ENCODE assay signal across 15 mouse cellular contexts in the genomic region with DNA sequence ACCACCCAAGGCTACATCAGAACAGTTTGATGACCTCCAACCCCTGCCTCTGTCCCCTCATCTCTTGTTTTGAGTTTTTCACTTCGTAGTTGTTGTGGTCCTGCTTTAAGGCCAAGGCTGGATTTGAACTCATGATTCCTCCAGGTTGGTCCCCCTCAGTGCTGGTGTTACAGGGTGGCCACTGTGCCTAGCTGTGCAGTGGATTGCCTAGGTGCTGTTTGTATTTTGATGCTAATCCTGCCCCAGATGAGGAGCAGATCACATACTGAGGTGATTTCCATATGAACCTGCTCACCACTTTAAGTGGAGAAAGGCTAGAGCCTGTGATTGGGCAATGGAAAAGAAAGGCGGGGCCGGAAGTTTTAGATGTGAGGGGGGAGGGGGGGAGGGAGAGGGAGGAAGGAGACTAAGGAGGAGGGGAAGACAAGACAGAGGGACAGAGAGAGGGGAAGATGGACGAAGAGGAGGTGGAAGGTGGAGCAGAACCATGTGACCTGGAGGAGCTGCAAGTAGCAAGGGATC. TPM values are rescaled to one million over a fixed set of nuclear protein-coding genes. Genes with fewer than 3 reads are reported as not detected.
"Had no signal": no experiment of that assay in that cellular context is flagged by ENCODE, and none has a peak within 500 bp of the region (broad histone marks: within the 10 kb centered on the region; RNA-seq: fewer than 3 reads in every experiment).

No protein-coding gene starts in this region.

RNA-seq across cellular contexts. Expression of a gene that starts 0.9 kb away (rescaled TPM):
- polyA plus RNA-seq: lung, embryonic 14.5 days; neural tube, embryonic 14.5 days; testis, adult 2 months had no signal

RNA-seq across cellular contexts. Expression of a gene that starts 26.0 kb away (rescaled TPM):
- total RNA-seq: monocyte, adult 5-6 weeks; neutrophil, adult 5-6 weeks had no signal
- polyA plus RNA-seq: lung, embryonic 14.5 days; lung, embryonic 16.5 days; midbrain, embryonic 11.5 days; midbrain, embryonic 13.5 days; neural tube, embryonic 12.5 days; neural tube, embryonic 14.5 days; spleen, adult 2 months; stomach, embryonic 15.5 days; testis, adult 2 months; urinary bladder, adult 2 months had no signal

RNA-seq across cellular contexts. Expression of a gene that starts 27.1 kb away (rescaled TPM):
- total RNA-seq: midbrain, postnatal 0 days; monocyte, adult 5-6 weeks; neutrophil, adult 5-6 weeks had no signal
- polyA plus RNA-seq: lung, embryonic 14.5 days; lung, embryonic 16.5 days; midbrain, embryonic 11.5 days; midbrain, embryonic 13.5 days; midbrain, embryonic 15.5 days; midbrain, postnatal 0 days; neural tube, embryonic 12.5 days; neural tube, embryonic 14.5 days; spleen, adult 2 months; stomach, embryonic 15.5 days; stomach, postnatal 0 days; testis, adult 2 months; urinary bladder, adult 2 months had no signal

RNA-seq across cellular contexts. Expression of a gene that starts 41.2 kb away (rescaled TPM):
- total RNA-seq: midbrain, postnatal 0 days; monocyte, adult 5-6 weeks; neutrophil, adult 5-6 weeks had no signal
- polyA plus RNA-seq: lung, embryonic 14.5 days; lung, embryonic 16.5 days; midbrain, embryonic 13.5 days; midbrain, embryonic 15.5 days; midbrain, postnatal 0 days; neural tube, embryonic 12.5 days; neural tube, embryonic 14.5 days; spleen, adult 2 months; stomach, embryonic 15.5 days; stomach, postnatal 0 days; testis, adult 2 months had no signal
